Mouse (Mus musculus): ENCODE measurements at regions not wholly inside any gene's neighbourhood (a gene's known extent, or its start where the extent isn't known, plus 50 kb on each side); places are given as distances from the start of the nearest gene placed in this dataset.
A peak's percentile ranks its signal among the peaks of the same experiment; 100 is the strongest.

- DNase-seq (ENCODE audit: low spot score in 2 of 2) = no peak
These were observed 396.4 kb downstream of the Sox9 start for GRCm38 (mm10) chr11:113178375-113178774.

GRCm38 (mm10) chr11:113180008-113180407, 398.0 kb downstream of the Sox9 start:
- DNase-seq (ENCODE audit: low spot score in 2 of 2) = no peak

- no peak for DNase-seq (ENCODE audit: low spot score in 2 of 2)
These were observed 400.2 kb downstream of the Sox9 start for GRCm38 (mm10) chr11:113182083-113182861.

GRCm38 (mm10) chr11:113183556-113183955, 401.5 kb downstream of the Sox9 start:
- no peak for DNase-seq (ENCODE audit: low spot score in 2 of 2)

GRCm38 (mm10) chr11:113184095-113184494, 402.1 kb downstream of the Sox9 start:
- DNase-seq (ENCODE audit: low spot score in 2 of 2) = no peak

- no peak for DNase-seq (ENCODE audit: low spot score in 2 of 2)
These were observed 405.4 kb downstream of the Sox9 start for GRCm38 (mm10) chr11:113187407-113187806.

- no peak for DNase-seq (ENCODE audit: low spot score in 2 of 2)
These were observed 406.4 kb downstream of the Sox9 start for GRCm38 (mm10) chr11:113188263-113188920.

GRCm38 (mm10) chr11:113190006-113190405, 408.0 kb downstream of the Sox9 start:
- no peak for DNase-seq (ENCODE audit: low spot score in 2 of 2)

GRCm38 (mm10) chr11:113190520-113190919, 408.5 kb downstream of the Sox9 start:
- DNase-seq (ENCODE audit: low spot score in 2 of 2) = no peak

GRCm38 (mm10) chr11:113191006-113191405, 409.0 kb downstream of the Sox9 start:
- DNase-seq (ENCODE audit: low spot score in 2 of 2) = no peak

- peak; percentile 39 to 60 for DNase-seq (ENCODE audit: low spot score in 2 of 2)
These were observed 410.2 kb downstream of the Sox9 start for GRCm38 (mm10) chr11:113192086-113192856.

- no peak for DNase-seq (ENCODE audit: low spot score in 2 of 2)
These were observed 412.3 kb downstream of the Sox9 start for GRCm38 (mm10) chr11:113194144-113194827.
